Mouse (Mus musculus) megakaryocyte, embryonic 14.5 days (primary cell): ENCODE results near the gene Slc39a5.

Source experiments
- FLI1 ChIP-seq: IDR thresholded peaks from 2 replicates; pipeline ENCODE4 v1.6.1; 2012; ENCODE audit warnings: low read length, inconsistent platforms, mixed read lengths
- GATA1 ChIP-seq: IDR thresholded peaks from 3 replicates; pipeline ENCODE4 v1.6.1; 2012; ENCODE audit warnings: mixed read lengths, low read length, inconsistent platforms, borderline replicate concordance

DNA sequence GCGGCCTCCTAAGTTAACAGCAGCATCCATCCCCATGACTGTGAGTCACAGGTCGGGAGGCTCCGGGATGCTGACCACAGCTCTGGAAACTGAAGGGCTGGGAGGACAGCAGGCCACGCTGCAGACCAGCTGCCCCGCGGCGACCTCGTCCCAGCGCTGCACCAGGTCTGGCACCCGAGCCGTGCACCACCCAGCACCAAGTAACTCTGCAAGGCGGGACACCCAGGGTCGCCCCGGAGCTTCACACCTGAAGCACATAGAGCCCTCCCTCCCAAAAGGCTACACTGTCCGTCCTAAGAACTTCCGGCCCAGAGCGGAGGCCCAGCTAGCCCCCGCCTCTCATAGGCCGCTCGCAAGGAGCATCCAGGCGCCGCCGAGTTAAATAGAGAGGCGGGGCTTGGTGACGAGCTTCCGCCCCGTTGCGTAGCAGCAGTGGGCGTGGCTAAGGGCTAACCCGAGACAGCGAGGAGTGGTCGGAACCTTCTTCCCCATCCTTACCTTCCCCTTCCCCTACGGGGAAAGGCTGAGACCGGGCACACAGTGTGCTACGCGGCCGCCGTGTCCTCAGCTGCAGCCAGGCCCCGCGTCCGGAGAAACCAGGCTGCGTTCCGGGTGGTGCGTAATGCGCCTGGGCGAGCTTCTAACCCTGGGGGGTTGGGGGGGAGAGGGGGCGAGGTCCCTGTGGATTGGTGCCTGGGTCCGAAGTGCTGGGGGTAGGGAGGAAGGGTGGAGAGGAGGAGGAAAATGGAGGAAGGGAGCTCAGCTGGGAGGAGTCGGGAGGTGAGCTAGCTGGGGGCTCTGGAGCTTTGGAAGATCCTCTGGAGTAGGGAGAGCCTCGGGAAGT lies 10.4 kb upstream of the Slc39a5 start, which contains the start of the genes Nabp2 and Rnf41:
- TF ChIP-seq FLI1, result 0 out of 2 replicates have a peak, but pooled peaks have one; percentile 28
- no peak for TF ChIP-seq GATA1
